Mouse (Mus musculus) B cell, adult (primary cell): ENCODE results near the gene N4bp1. TPM values are rescaled to one million over a fixed set of nuclear protein-coding genes. Genes with fewer than 3 reads are reported as not detected.

Experiments
- total RNA-seq: library from RNA; stranded (reverse); gene quantifications from 4 replicates; pipeline ENCODE4 v1.2.4, GENCODE M21; 2023; ENCODE audit not compliant: inconsistent age

Gene N4bp1
- total RNA-seq: 23.5 to 28.0 TPM (median 23.9 TPM) in 4 replicates

DNA sequence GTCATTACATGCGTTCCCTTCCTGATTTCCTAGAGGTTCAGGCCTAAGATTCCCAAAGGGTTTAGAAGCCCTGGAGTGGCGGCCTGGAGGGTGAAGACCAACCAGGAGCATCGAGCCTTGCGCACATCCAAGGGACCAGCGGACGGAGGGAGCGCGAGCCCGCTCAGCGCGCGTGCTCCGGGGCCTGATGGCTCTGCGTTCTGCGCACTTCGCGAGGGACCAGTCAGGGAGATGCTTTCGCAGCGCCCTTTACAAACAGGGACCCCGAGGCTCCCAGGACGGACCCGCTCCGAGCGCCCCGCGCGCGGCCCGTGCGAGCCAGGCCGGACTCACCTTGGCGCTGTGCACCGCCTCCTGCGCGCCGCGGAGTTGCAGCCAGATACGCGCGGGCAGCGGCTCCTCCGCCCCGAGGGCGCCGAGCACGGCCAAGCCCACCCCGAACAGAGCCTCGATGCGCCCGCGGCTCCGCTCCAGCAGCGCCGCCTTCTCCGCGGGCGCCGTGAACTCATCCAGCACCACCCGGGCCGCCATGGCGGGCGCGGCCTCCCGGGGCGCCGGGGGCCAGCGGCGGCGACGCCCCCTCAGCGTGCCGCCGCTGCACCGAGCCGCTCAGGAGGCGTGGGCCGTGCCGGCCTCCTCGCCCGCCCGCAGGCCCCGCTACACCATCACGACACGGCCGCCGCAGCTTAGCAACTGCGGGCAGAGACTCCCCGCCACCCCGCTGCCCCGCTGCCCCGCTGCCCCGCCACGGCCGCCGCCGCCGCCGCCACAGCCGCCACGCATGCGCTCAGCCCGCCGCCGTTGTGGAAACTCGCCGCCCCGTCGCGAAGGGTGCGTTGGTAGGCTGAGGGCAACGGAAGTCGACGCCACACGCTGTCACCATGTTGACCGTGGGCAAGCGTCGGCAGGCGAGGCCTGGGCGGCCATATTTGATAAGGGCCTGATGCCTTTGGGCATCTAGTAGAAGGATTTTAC, at the start of gene N4bp1:
N4bp1 (minus strand) TSS at position 770 of the 975 bp plus-strand sequence.

Other genes starting within 250 kb of the N4bp1 start
- gene Gm10638, start 139.6 kb downstream of the N4bp1 start, total RNA-seq: 0.60 to 0.96 TPM (median 0.81 TPM) in 4 replicates
- gene Siah1a, start 139.3 kb downstream of the N4bp1 start, total RNA-seq: 15.5 to 19.1 TPM (median 18.0 TPM) in 4 replicates